Mouse (Mus musculus) Patski (cell line): ENCODE measurements around the gene Zfp646. TPM values are rescaled to one million over a fixed set of nuclear protein-coding genes. Genes with fewer than 3 reads are reported as not detected.
A peak's percentile ranks its signal among the peaks of the same experiment; 100 is the strongest.

ENCODE experiments used
- ATAC-seq: fragments of 100-300 bp; one replicate; pipeline ENCODE4 v1.8.0; 2021
- CTCF ChIA-PET: fragments of 350-600 bp; sonication (Branson Sonifier 250); formaldehyde crosslinking; loops from one replicate; lab custom pipeline; 2022; ENCODE audit warnings: inconsistent platforms; lab: Charles Lee
- POLR2A ChIA-PET: fragments of 350-600 bp; sonication (Branson Sonifier 250); formaldehyde crosslinking; loops from one replicate; lab custom pipeline; 2022; ENCODE audit warnings: antibody characterized with exemption, inconsistent platforms; lab: Charles Lee
- DNase-seq: peaks from one replicate; pipeline ENCODE4 v3.0.0-alpha.2; 2011; ENCODE audit warnings: low read depth, low spot score
- H3K27me3 ChIP-seq: fragments of 371-371 bp; one replicate; pipeline ENCODE4 v1.5.1; 2021
- CTCF ChIP-seq: fragments of 100-300 bp; IDR thresholded peaks from one replicate; pipeline ENCODE4 v1.5.1; 2021
- in situ Hi-C: fragments of 300-500 bp; cut with MboI; formaldehyde crosslinking; loops from 3 replicates; pipeline ENCODE4 v1.11.1; 2018; ENCODE audit warnings: low pct_unique_long_range_greater_than_20kb, mixed read lengths
- polyA plus RNA-seq: library from polyadenylated mRNA; unstranded; gene quantifications from one replicate; pipeline ENCODE4 v1.2.3, GENCODE M21; 2021

Gene Zfp646
- polyA plus RNA-seq, 1 experiment from 2014 or later: 22.3 TPM

DNA sequence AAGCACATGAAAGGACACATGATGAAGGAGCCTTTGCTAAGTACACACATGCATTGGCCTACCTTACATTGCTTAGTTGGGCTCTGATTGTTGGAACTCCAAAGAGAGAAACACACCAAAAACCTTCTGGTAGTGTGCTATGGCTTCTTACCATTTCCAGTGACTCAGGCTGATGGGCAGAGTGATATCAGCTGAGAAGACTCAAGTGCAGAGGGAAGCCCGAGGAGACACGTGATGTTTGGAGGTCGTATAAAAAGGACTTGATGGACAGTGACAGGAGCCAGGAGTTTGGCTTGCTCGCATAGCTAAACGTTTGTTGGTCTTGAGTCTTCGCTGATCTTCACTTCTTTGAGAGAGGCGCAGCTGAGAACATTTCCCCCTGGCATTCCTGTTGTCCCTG, 21.5 kb downstream of the Zfp646 start:
- ATAC-seq: no peak
- no peak for DNase-seq
- no peak for TF ChIP-seq CTCF
- in situ Hi-C loops: no loop called here
- CTCF ChIA-PET: interaction anchor here (1.6 kb wide), 1 partner anchor 13 kb away, joined by 4 read pairs; no protein-coding TSS in a partner anchor
- no peaks in the 10 kb centered on the region for H3K27me3 ChIP-seq
- POLR2A ChIA-PET: no interaction called here

DNA sequence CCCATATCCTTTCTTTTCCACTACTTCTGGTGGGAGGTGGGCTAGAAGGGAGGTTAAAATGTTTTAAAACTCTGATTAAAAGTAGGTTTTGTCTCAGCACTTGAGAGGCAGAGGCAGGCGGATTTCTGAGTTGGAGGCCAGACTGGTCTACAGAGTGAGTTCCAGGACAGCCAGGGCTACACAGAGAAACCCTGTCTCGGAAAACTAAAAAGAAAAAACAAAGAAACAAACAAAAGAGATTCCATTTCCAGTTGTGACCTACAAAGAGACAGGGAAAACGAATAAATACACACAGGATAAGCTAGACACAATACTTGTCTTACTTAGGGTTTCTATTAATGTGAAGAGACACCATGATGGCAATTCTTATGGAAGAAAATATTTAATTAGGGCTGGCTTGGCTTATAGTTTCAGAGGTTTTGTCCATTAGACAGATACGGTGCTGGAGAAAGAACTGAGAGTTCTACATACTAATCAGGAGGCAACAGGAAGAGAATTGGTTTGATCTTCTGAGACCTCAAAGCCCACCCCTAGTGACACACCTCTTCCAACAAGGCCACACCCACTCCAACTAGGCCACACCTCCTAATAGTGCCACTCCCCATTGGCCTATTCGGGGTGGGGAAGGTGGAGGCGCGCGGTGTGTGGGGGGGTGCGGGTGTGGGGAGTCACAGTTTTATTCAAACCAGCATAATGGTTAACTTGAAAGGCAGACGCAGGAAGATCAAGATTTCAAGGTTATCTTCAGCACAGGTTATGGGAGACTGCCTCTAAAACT, 22.3 kb downstream of the Zfp646 start:
- DNase-seq (no peak), ATAC-seq (no peak)
- no peaks in the 10 kb centered on the region for H3K27me3 ChIP-seq
- ChIA-PET CTCF (no interaction called here), POLR2A (no interaction called here)
- in situ Hi-C loops: no loop called here
- TF ChIP-seq CTCF: no peak

DNA sequence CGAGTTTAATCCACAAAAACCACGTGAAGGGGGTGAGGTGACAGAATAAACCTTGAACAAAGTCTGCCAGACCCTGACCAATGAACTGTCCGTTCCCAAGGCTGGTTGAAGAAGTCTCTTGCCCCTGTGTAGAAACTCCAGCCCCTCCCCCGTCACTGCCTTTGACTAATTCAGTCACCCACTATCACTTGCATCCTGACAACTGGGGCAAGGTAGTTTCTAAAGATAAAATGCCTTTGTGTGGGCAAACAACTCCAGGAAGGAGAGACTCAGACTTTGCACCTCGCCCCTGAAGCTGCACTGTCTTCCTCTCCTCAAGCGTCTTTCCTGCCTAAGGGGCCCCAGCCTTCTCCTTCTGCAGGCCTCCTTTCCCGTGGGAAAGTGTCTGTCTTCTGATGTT, 24.0 kb downstream of the Zfp646 start:
- ChIA-PET POLR2A (interaction anchor here (0.6 kb wide), 1 partner anchor 283 kb away, joined by 5 read pairs; no protein-coding TSS in a partner anchor), CTCF (no interaction called here)
- no peaks in the 10 kb centered on the region for H3K27me3 ChIP-seq
- TF ChIP-seq CTCF: no peak
- in situ Hi-C loops: no loop called here
- no peak for DNase-seq
- no peak for ATAC-seq

DNA sequence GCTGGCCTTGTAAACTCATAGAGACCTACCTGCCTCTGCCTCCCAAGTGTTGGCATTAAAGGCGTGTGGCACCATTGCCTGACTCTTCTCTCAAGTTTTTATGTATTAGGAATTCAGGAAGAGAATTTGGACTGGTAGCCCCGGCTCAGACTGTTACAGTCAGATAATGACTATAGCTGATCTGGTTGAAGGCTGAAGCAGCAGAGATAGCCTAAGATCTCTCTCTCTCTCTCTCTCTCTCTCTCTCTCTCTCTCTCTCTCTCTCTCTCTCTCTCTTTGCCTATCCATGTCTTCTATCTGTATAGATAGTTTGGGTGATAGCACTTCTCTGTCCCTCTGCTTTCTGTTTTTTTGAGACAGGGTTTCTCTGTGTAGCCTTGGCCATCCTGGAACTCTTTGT, 25.8 kb downstream of the Zfp646 start:
- ChIA-PET CTCF (no interaction called here), POLR2A (no interaction called here)
- DNase-seq (no peak), ATAC-seq (no peak)
- in situ Hi-C loops: no loop called here
- H3K27me3 ChIP-seq: no peaks in the 10 kb centered on the region
- no peak for TF ChIP-seq CTCF

DNA sequence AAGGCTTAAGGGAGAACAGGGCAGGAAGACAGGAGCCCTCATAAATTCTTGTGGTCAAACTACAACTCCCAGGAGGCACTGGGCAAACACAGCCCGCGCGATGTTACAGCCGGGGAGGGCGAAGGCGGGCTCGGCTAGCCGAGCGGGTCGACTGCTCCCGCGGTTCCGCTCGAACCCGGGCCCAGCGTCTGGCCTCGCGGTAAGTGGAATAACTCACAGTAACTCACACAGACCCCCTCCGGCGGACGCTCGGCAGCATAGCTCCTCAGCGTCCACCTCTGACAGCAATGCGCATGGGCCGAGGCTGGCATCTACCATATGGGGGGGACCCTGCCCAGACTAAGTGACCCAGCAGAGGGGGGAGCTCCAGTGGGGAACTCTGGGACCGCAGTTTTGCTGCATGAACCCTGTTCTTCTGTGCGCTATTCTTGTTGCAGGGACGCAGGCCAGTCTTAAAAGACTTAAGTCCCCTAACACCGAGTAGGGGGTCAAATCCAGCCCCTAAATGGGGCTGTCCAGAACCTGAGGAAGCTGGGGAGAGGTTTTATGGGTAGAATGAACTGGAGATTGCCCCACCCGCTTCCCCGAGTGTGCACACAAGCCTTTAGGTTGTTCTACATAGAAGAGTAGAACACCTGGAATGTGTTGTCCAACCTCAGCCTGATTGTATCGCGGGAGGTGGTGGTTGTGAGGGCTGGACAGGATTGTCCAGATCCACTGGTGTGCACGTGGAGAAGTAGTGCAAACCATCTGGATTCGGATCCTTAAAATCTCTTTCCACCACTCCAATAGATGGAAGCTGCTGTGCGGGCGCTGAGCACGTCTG, 28.2 kb downstream of the Zfp646 start, which contains the start of gene Bckdk:
TSS of gene Bckdk (plus strand) at position 112 of the 826 bp plus-strand sequence.
- in situ Hi-C loops: no loop called here
- peak; percentile 84 for ATAC-seq

DNA sequence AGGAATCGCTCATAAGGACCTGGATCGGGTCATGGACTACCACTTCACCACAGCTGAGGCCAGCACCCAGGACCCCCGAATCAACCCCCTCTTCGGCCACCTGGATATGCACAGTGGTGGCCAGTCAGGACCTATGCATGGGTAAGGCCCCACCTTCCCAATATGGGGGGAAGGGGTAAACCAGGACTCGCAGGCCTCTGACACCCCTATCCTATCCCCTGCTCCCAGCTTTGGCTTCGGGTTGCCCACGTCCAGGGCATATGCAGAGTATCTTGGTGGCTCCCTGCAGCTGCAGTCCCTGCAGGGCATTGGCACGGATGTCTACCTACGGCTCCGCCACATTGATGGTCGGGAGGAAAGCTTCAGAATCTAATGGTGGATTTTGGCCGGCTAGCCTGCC, 31.9 kb downstream of the Zfp646 start:
- ChIA-PET POLR2A (interaction anchor here (0.6 to 1.5 kb wide), 2 partner anchors 23 to 59 kb away, joined by 4 to 5 read pairs; partner anchors contain the start of gene Fus), CTCF (no interaction called here)
- in situ Hi-C loops: no loop called here
- TF ChIP-seq CTCF: no peak
- ATAC-seq: no peak
- no peak for DNase-seq
- H3K27me3 ChIP-seq: no peaks in the 10 kb centered on the region

More for the DNA sequence above, 28.2 kb downstream of the Zfp646 start, which contains the start of gene Bckdk:
- no peak for TF ChIP-seq CTCF
- no peaks in the 10 kb centered on the region for H3K27me3 ChIP-seq
- DNase-seq: no peak
- ChIA-PET POLR2A (interaction anchor here (0.5 to 0.9 kb wide), 4 partner anchors 9 to 28 kb away, joined by 3 to 5 read pairs (median 4); partner anchors contain the start of genes Zfp646 and Zfp668), CTCF (no interaction called here)

DNA sequence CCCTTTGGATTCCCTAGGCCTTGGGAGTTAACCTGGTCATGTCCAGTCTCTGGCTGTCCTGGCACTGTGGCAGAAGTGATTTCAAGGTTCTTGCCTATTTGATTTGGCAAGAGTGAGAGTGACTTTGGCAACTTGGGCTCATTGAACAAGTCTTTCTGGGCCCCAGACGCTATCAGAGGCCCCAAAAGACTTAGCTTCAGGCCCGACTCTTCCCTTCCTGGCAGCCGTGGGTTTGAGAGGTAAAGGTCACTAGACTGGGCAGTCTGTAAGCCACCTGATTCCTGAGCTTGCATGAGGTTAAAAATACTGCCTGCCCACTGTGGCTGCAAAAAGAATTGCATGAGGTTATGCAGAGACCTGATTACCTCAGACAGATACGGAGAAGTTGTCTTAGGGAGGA, 32.6 kb downstream of the Zfp646 start:
- in situ Hi-C loops: no loop called here
- DNase-seq (no peak), ATAC-seq (no peak)
- H3K27me3 ChIP-seq: no peaks in the 10 kb centered on the region
- ChIA-PET CTCF (no interaction called here), POLR2A (interaction anchor here (1.5 kb wide), 1 partner anchor 58 kb away, joined by 4 read pairs; the partner anchor contains the start of gene Fus)
- no peak for TF ChIP-seq CTCF

DNA sequence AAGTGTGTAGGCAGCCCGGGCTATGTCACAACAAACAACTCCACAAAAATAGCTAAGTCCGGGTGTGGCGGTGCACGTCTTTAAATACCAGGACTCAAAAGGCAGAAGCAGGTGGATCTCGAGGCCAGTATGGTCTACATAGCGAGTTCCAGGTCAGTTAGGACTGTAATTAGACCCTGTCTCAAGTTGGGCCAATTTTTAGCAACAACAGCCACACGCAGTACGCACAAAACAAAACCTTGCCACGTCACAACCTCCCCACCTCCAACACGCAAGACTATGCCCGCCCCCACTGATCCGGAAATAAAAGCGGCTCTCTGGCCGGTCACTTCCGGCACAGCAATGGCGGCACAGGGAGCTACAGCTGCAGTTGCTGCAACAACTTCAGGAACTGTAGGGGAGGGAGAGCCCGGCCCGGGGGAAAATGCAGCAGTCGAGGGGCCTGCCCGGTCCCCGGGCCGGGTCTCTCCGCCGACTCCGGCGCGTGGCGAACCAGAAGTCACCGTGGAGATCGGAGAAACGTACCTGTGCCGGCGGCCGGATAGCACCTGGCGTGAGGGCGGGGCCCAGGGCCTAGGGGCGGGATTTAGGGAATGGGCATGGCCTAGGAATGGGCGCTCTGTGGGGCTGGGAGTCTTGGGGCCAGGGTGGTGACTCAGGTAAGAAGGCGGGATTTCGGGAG, 36.3 kb downstream of the Zfp646 start, which contains the start of gene Kat8:
TSS of gene Kat8 (plus strand) at position 327 of the 682 bp plus-strand sequence.
- H3K27me3 ChIP-seq: no peaks in the 10 kb centered on the region
- no peak for TF ChIP-seq CTCF
- ATAC-seq (peak; percentile 85), DNase-seq (no peak)
- in situ Hi-C loops: no loop called here
- POLR2A ChIA-PET: interaction anchor here (0.6 to 3.6 kb wide), 8 partner anchors 8 to 111 kb away, joined by 3 to 21 read pairs (median 4); no protein-coding TSS in a partner anchor
- CTCF ChIA-PET: interaction anchor here (1.1 to 2.0 kb wide), 4 partner anchors 10 to 24 kb away, joined by 3 to 8 read pairs (median 4); partner anchors contain the start of genes Gm21974 and Vkorc1

DNA sequence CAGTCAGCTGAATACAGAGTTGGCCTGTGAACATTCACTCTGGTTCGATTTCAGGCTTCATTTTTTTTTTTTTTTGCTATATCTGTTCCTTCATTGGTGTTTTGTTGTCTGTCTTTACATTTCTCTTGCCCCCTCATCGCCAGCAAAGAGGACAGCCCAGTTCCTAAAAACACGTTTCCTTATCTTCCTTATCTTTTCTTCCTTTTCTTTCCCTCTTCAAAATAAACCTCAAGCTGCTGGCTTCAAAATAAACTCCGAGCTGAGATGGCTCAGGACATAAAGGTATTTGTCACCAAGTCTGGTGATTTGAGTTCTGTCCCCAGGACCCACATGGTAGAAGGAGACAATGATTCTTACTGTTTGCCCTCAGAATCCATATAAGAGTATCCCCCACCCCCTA, 36.9 kb downstream of the Zfp646 start:
- in situ Hi-C loops: no loop called here
- no peaks in the 10 kb centered on the region for H3K27me3 ChIP-seq
- no peak for TF ChIP-seq CTCF
- ChIA-PET CTCF (interaction anchor here (1.1 to 1.9 kb wide), 2 partner anchors 18 to 23 kb away, joined by 3 to 8 read pairs; partner anchors contain the start of genes Gm21974 and Vkorc1), POLR2A (interaction anchor here (0.7 to 3.6 kb wide), 7 partner anchors 9 to 236 kb away, joined by 3 to 21 read pairs (median 5); no protein-coding TSS in a partner anchor)
- no peak for ATAC-seq
- no peak for DNase-seq
